Mouse (Mus musculus) CH12.LX (cell line): ENCODE results near the gene Irgc1. TPM values are rescaled to one million over a fixed set of nuclear protein-coding genes. Genes with fewer than 3 reads are reported as not detected.
"Not testable (repeated sequence)": the region's sequence is repeated elsewhere in the genome, so short reads cannot be mapped to it uniquely, and the experiment has no call there.

Experiments used
- DNase-seq: peaks from one replicate; pipeline ENCODE4 v3.0.0-alpha.2; 2013; ENCODE audit errors: extremely low read depth
- H3K27ac ChIP-seq: 2 replicates; pipeline ENCODE4 v1.5.1; 2012; ENCODE audit warnings: low read depth, mild to moderate bottlenecking, control low read depth, moderate library complexity; ENCODE audit not compliant: insufficient read depth
- H3K27me3 ChIP-seq: replicated peaks from 2 replicates; pipeline ENCODE3; 2012; ENCODE audit warnings: inconsistent platforms
- H3K36me3 ChIP-seq, 2 experiments: replicated peaks in 1 of 2; 2 replicates each; pipeline versions ENCODE3 to v1.6.1; 2012; ENCODE audit warnings: inconsistent platforms in 1 of 2, low read length in 1 of 2, mild to moderate bottlenecking in 1 of 2, mixed read lengths in 1 of 2, moderate library complexity in 1 of 2; ENCODE audit not compliant: control insufficient read depth in 1 of 2, insufficient read depth in 1 of 2
- H3K4me1 ChIP-seq, 2 experiments: 2 replicates each; pipeline ENCODE4 v1.6.1; 2012; ENCODE audit warnings: inconsistent platforms in 1 of 2, moderate library complexity in 1 of 2; ENCODE audit not compliant: insufficient read depth in 2 of 2, control insufficient read depth in 1 of 2
- H3K4me2 ChIP-seq: 2 replicates; pipeline ENCODE4 v1.6.1; 2012; ENCODE audit warnings: low read depth, mild to moderate bottlenecking, control low read depth; ENCODE audit not compliant: poor library complexity, insufficient read depth, severe bottlenecking
- H3K4me3 ChIP-seq, 3 experiments: fragments of 150-350 bp in 1 of 3; sonication (generic) in 1 of 3; replicated peaks in 1 of 3; 2 replicates each; pipeline versions ENCODE3 to v1.5.1; 2011 to 2012; ENCODE audit warnings: low read depth in 2 of 3, low read length in 2 of 3, mild to moderate bottlenecking in 2 of 3, moderate library complexity in 2 of 3, control low read depth in 1 of 3, improper control_type of control experiment in 1 of 3, inconsistent platforms in 1 of 3, mixed read lengths in 1 of 3; ENCODE audit not compliant: poor library complexity in 1 of 3
- H3K79me2 ChIP-seq: replicated peaks from 2 replicates; pipeline ENCODE4 v1.6.1; 2012; ENCODE audit warnings: mild to moderate bottlenecking, moderate library complexity; ENCODE audit not compliant: control insufficient read depth, poor library complexity, insufficient read depth, severe bottlenecking; ENCODE audit errors: extremely low read depth
- H3K9ac ChIP-seq: 2 replicates; pipeline ENCODE4 v1.6.1; 2012; ENCODE audit warnings: low read depth, mild to moderate bottlenecking, control low read depth, moderate library complexity; ENCODE audit not compliant: insufficient read depth
- H3K9me3 ChIP-seq: replicated peaks from 2 replicates; pipeline ENCODE3; 2012; ENCODE audit warnings: low read length, inconsistent platforms, mixed read lengths
- CHD2 ChIP-seq: IDR thresholded peaks from 2 replicates; pipeline ENCODE4 v1.6.1; 2011; ENCODE audit warnings: low read length, improper control_type of control experiment
- CTCF ChIP-seq, 2 experiments: IDR thresholded peaks in 1 of 2; conservative IDR thresholded peaks in 1 of 2; 2 replicates each; pipeline ENCODE4 v1.5.1; 2011 to 2012; ENCODE audit warnings: low read depth in 2 of 2, low read length in 2 of 2, improper control_type of control experiment in 1 of 2, inconsistent platforms in 1 of 2, mild to moderate bottlenecking in 1 of 2, moderate library complexity in 1 of 2
- TBP ChIP-seq: conservative IDR thresholded peaks from 2 replicates; pipeline ENCODE4 v1.6.1; 2011; ENCODE audit warnings: low read depth, low read length, improper control_type of control experiment
- ZMIZ1 ChIP-seq: IDR thresholded peaks from 2 replicates; pipeline ENCODE4 v1.6.1; 2012; ENCODE audit warnings: low read depth, mild to moderate bottlenecking, inconsistent platforms, low read length, improper control_type of control experiment
- ZNF384 ChIP-seq: IDR thresholded peaks from 2 replicates; pipeline ENCODE4 v1.6.1; 2012; ENCODE audit warnings: low read depth, low read length, improper control_type of control experiment, inconsistent platforms
- dilution Hi-C: fragments of 300-500 bp; cut with MboI; formaldehyde crosslinking; loops from 2 replicates; pipeline ENCODE4 v1.14.3; 2020; ENCODE audit warnings: low sequenced_read_pairs; ENCODE audit not compliant: extremely low pct_unique_long_range_greater_than_20kb, extremely low pct_ligation_motif_present
- in situ Hi-C: fragments of 300-500 bp; cut with MboI; formaldehyde crosslinking; loops from 3 replicates; pipeline ENCODE4 v1.14.3; 2019; ENCODE audit warnings: low sequenced_read_pairs, low pct_ligation_motif_present, low pct_unique_long_range_greater_than_20kb, mixed read lengths
- polyA plus RNA-seq: library from polyadenylated mRNA; unstranded; fragments of >175 nt; gene quantifications from 2 replicates; pipeline ENCODE4 v1.2.1, GENCODE M21; 2012; ENCODE audit warnings: low read depth; ENCODE audit not compliant: insufficient read length
- total RNA-seq, 2 experiments: library from RNA; depleted of rRNA; stranded (reverse); fragments of 300-350 nt in 1 of 2; fragments of >200 nt in 1 of 2; gene quantifications; 2 replicates each; pipeline ENCODE4 v1.2.3; 2012 to 2014

Gene Irgc1
- total and polyA plus RNA-seq, 3 experiments = not detected

GRCm38 (mm10) chr7:24402851-24403250, 49.2 kb downstream of the Irgc1 start:
- TF ChIP-seq CHD2 = no peak
- TF ChIP-seq TBP = no peak
- peak; percentile 9 to 40; a peak in 2 of 4 replicates for TF ChIP-seq CTCF (conservative IDR thresholded peaks at IDR 0.05 in 1 of 2, IDR thresholded peaks at IDR 0.05 in 1 of 2; ENCODE audit: low read depth in 2 of 2, low read length in 2 of 2)
- dilution Hi-C loops (no loop called here), in situ Hi-C loops (loop anchor here (5.0 kb wide), 1 partner anchor 36 kb away; no protein-coding TSS in a partner anchor)
- Histone ChIP-seq H3K27me3 (no peaks in the 10 kb centered on the region), H3K27ac (no peak overlapping the region), H3K9me3 (peaks cover 6% of the 10 kb centered on the region), H3K4me3 (no peak overlapping the region), H3K36me3 (peaks cover 31 to 69% of the 10 kb centered on the region in 2 experiments), H3K4me1 (peaks cover 0 to 17% of the 10 kb centered on the region in 2 experiments; a peak in 2 of 4 replicates), H3K4me2 (no peak overlapping the region), H3K9ac (no peak overlapping the region), H3K79me2 (0 out of 2 replicates have a peak, but pooled peaks cover 5% of the 10 kb centered on the region)
- DNase-seq = no peak

- H3K4me1 ChIP-seq = peaks cover 0 to 20% of the 10 kb centered on the region in 2 experiments; a peak in 2 of 4 replicates
- in situ Hi-C loops = loop anchor here (5.0 kb wide), 1 partner anchor 33 kb away; no protein-coding TSS in a partner anchor
- not testable (repeated sequence) for DNase-seq
- peak in 1 of 2 experiments; percentile 9; a peak in 1 of 4 replicates for TF ChIP-seq CTCF (conservative IDR thresholded peaks at IDR 0.05 in 1 of 2, IDR thresholded peaks at IDR 0.05 in 1 of 2; ENCODE audit: low read depth in 2 of 2, low read length in 2 of 2)
- peak; percentile 61 for TF ChIP-seq ZNF384
- TF ChIP-seq, all 38 proteins: peak for 2; not testable (repeated sequence) for 36
- H3K9ac ChIP-seq, H3K27ac ChIP-seq, H3K27me3 ChIP-seq, dilution Hi-C loops, H3K79me2 ChIP-seq, H3K9me3 ChIP-seq: not testable (repeated sequence)
- Histone ChIP-seq H3K4me3 (peak overlapping the region in 1 of 3 experiments; percentile 19), H3K36me3 (peaks cover 15 to 46% of the 10 kb centered on the region in 2 experiments), H3K4me2 (0 out of 2 replicates have a peak overlapping the region, but pooled peaks have one; percentile 93)
Observed at GRCm38 (mm10) chr7:24400489-24400888, 51.6 kb downstream of the Irgc1 start.

GRCm38 (mm10) chr7:24400082-24400452, 52.0 kb downstream of the Irgc1 start:
- peak; percentile 89; the same call in 1 of the 2 replicates for TF ChIP-seq TBP
- no peak for TF ChIP-seq ZMIZ1
- Histone ChIP-seq H3K4me2 (peak overlapping the region; percentile 93), H3K27ac (no peak overlapping the region), H3K9ac (peak overlapping the region; percentile 75), H3K4me1 (peaks cover 0 to 24% of the 10 kb centered on the region in 2 experiments; a peak in 2 of 4 replicates), H3K4me3 (peak overlapping the region; percentile 56 to 80 (median 71)), H3K36me3 (peaks cover 14 to 42% of the 10 kb centered on the region in 2 experiments), H3K27me3 (no peaks in the 10 kb centered on the region), H3K79me2 (0 out of 2 replicates have a peak, but pooled peaks cover 5% of the 10 kb centered on the region), H3K9me3 (peaks cover 6% of the 10 kb centered on the region)
- in situ Hi-C loops = loop anchor here (5.0 kb wide), 1 partner anchor 33 kb away; no protein-coding TSS in a partner anchor
- dilution Hi-C loops = no loop called here
- no peak for DNase-seq
